ENCODE assay signal across 20 mouse cellular contexts in genomic region chr11:32666983-32667382, GRCm38 (mm10). TPM values are rescaled to one million over a fixed set of nuclear protein-coding genes. Genes with fewer than 3 reads are reported as not detected.
DNase-seq lines count a peak whose midpoint lies in the region; ATAC-seq lines count a peak whose summit lies in the region.
"Had no signal": no experiment of that assay in that cellular context is flagged by ENCODE, and none has a peak within 500 bp of the region (broad histone marks: within the 10 kb centered on the region; RNA-seq: fewer than 3 reads in every experiment).

No protein-coding gene starts in this region.

- H3K27me3 ChIP-seq in hindbrain, embryonic 12.5 days, result no peaks in the 10 kb centered on the region
- H3K27me3 ChIP-seq: forebrain, embryonic 15.5 days; hindbrain, embryonic 13.5 days had no signal

- H3K4me3 ChIP-seq in hindbrain, embryonic 12.5 days, result no peak overlapping the region
- H3K4me3 ChIP-seq: embryonic facial prominence, embryonic 10.5 days; forebrain, embryonic 15.5 days; heart, adult 2 months; hindbrain, embryonic 13.5 days had no signal

- no peak overlapping the region for H3K4me2 ChIP-seq in hindbrain, embryonic 12.5 days (replicated peaks)
- H3K4me2 ChIP-seq: forebrain, embryonic 15.5 days; hindbrain, embryonic 13.5 days had no signal

- H3K9ac ChIP-seq in hindbrain, embryonic 12.5 days, result no peak overlapping the region
- H3K9ac ChIP-seq: forebrain, embryonic 15.5 days; hindbrain, embryonic 13.5 days had no signal

- no peaks in the 10 kb centered on the region for H3K36me3 ChIP-seq in hindbrain, embryonic 12.5 days
- H3K36me3 ChIP-seq: forebrain, embryonic 15.5 days; hindbrain, embryonic 13.5 days had no signal

- no peak for DNase-seq in cerebellum, postnatal 4 days (ENCODE audit: low spot score in 2 of 2)
- DNase-seq in right cerebral cortex, adult 18-20 months, result peak; percentile 30
- no peak for DNase-seq in right cerebral cortex, adult 2 months (ENCODE audit: low spot score in 2 of 2)
- peak; percentile 90 for DNase-seq in cerebellum, adult 9-10 months
- no peak for DNase-seq in B cell, adult 2 months
- DNase-seq in spleen, postnatal 36 days (ENCODE audit: low spot score in 2 of 2), result no peak
- DNase-seq: adrenal gland, postnatal 25 days; heart, adult 2 months; kidney, adult 11 months; lung, postnatal 4 days; midbrain, embryonic 14.5 days; right cerebral cortex, postnatal 25 days; thymus, postnatal 14 days had no signal

- H3K27ac ChIP-seq in hindbrain, embryonic 12.5 days, result no peak overlapping the region
- H3K27ac ChIP-seq: embryonic facial prominence, embryonic 10.5 days; forebrain, embryonic 15.5 days; heart, adult 2 months; hindbrain, embryonic 13.5 days; kidney, postnatal 0 days had no signal

- 0 out of 2 replicates have a peak, but pooled peaks cover 5% of the 10 kb centered on the region for H3K4me1 ChIP-seq in hindbrain, embryonic 12.5 days

- no peaks in the 10 kb centered on the region for H3K9me3 ChIP-seq in hindbrain, embryonic 12.5 days (replicated peaks)
- H3K9me3 ChIP-seq: embryonic facial prominence, embryonic 10.5 days; forebrain, embryonic 15.5 days; hindbrain, embryonic 13.5 days had no signal

- ATAC-seq in cerebellum, adult (ENCODE audit: insufficient number of reproducible peaks, low FRiP score, low TSS enrichment), result peak; percentile 88
- ATAC-seq in hindbrain, embryonic 12.5 days (ENCODE audit: low FRiP score), result no peak
- ATAC-seq: activated CD4-positive, CD25-positive, alpha-beta regulatory T cell, adult 4 months; forebrain, embryonic 15.5 days had no signal

RNA-seq across cellular contexts. Expression of gene Fbxw11, which starts 24.5 kb away (rescaled TPM):
- 111 and 112 TPM in 2 replicates for polyA plus RNA-seq in hindbrain, embryonic 12.5 days (2016; fragmentation: Nextera tagmentation; extraction: Ambion mirVana)

Comparison
In these comparisons a context has a peak if more than half of its experiments do, and no peak if none do; other contexts are left out.
1. DNase-seq: peak in right cerebral cortex, adult 18-20 months (single experiment) and cerebellum, adult 9-10 months (single experiment); none in cerebellum, postnatal 4 days (0 of 2), right cerebral cortex, adult 2 months (0 of 2), B cell, adult 2 months (0 of 2) and spleen, postnatal 36 days (0 of 2).